Mouse (Mus musculus) embryonic fibroblast, embryonic 13.5 days (primary cell): ENCODE measurements around the gene Slc13a1.

ENCODE experiments used
- CTCF ChIP-seq: IDR thresholded peaks from 2 replicates; pipeline ENCODE4 v1.5.1; 2011; ENCODE audit warnings: mild to moderate bottlenecking, control low read depth, low read length, moderate library complexity, borderline replicate concordance; ENCODE audit not compliant: insufficient read depth
- POLR2A ChIP-seq: IDR thresholded peaks from 2 replicates; pipeline ENCODE4 v1.6.1; 2011; ENCODE audit warnings: low read depth, mild to moderate bottlenecking, control low read depth, low read length, moderate library complexity

DNA sequence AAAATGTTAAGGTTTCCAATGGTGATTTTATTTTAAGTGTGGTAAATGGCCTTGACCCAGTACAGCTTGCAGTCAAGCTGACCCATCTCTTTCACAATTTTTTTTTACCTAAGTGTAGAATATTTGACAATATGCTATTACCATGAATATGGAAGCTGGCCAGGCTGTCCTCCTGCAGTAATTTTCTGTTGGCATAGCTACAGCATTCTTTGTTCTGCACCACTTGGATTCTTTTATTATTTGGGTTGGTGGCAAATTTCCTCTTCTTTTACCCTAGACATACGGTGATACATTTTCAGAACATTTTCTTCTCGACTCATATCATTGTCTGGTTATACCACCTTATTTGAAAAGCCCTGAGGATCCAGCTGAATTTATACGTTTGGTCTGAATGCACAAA is 7.5 kb upstream of the Slc13a1 start:
- TF ChIP-seq CTCF (no peak), POLR2A (no peak)
